Mouse (Mus musculus) liver, embryonic 14.5 days (tissue): Measurements from ENCODE around the gene Nrxn3.

Experiments used
- CTCF ChIP-seq: IDR thresholded peaks from 2 replicates; pipeline ENCODE4 v1.5.1; 2016; ENCODE audit warnings: antibody characterized with exemption, low read depth, control low read depth
- EP300 ChIP-seq: IDR thresholded peaks from 2 replicates; pipeline ENCODE4 v1.6.1; 2016; ENCODE audit warnings: antibody characterized with exemption, low read depth

DNA sequence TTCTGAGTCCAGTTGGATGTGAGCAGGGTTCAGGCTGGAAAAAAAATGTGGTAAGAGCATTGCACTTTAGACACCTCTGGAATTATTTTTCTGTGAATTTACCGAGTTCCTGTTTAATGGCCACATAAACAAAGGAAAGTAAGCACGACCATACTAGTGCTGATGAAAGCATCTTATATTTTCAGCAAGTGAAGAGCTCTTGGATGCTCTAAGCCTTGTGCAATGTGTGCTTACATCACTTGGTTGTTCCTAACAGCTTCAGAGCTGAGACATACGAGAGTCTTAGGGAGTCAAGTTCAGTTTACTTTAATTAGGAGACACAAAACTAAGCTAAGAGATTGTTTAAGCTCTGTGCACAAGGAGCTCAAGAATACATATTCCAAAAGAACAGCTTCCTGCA lies 1231.0 kb downstream of the Nrxn3 start:
- TF ChIP-seq CTCF = no peak
- TF ChIP-seq EP300 = no peak
